Mouse (Mus musculus): ENCODE measurements at regions not wholly inside any gene's neighbourhood (a gene's known extent, or its start where the extent isn't known, plus 50 kb on each side); places are given as distances from the start of the nearest gene placed in this dataset.

- TF ChIP-seq USF1 (IDR thresholded peaks at IDR 0.05; ENCODE audit: low read depth) = no peak
- TF ChIP-seq CTCF (IDR thresholded peaks at IDR 0.05; ENCODE audit: control insufficient read depth, insufficient read depth, insufficient read length) = no peak
Measured at GRCm38 (mm10) chr3:124789220-124790017, 208.5 kb upstream of the 1700003H04Rik start.

Data from C2C12 (cell line).